Mouse (Mus musculus): ENCODE measurements around the gene Retreg2. TPM values are rescaled to one million over a fixed set of nuclear protein-coding genes. Genes with fewer than 3 reads are reported as not detected.

Gene Retreg2
- 240 and 274 TPM in 2 replicates for total RNA-seq (2014; rRNA removed)
- polyA plus RNA-seq (2015; fragmentation: Nextera tagmentation; extraction: Ambion mirVana), result 124 and 137 TPM in 2 replicates

GRCm38 (mm10) chr1:75142301-75143261 lies at the start of gene Retreg2, which contains the start of gene Cnppd1:
Gene Retreg2 (plus strand): TSS chr1:75142778.
Gene Cnppd1 (minus strand): TSS chr1:75142711.
- Histone ChIP-seq H3K4me2 (ENCODE audit: low read depth, low read length) (peak within 1 kb of the TSS; percentile 97), H3K36me3 (ENCODE audit: insufficient read depth, low read length) (peaks cover 42% of the 10 kb centered on the region), H3K9me3 (ENCODE audit: low read length) (no peaks in the 10 kb centered on the region), H3K27me3 (ENCODE audit: insufficient read depth, low read length) (no peaks in the 10 kb centered on the region), H3K4me3 (ENCODE audit: low read length) (peak within 1 kb of the TSS; percentile 91), H3K27ac (peak within 1 kb of the TSS; percentile 98), H3K4me1 (ENCODE audit: insufficient read depth, low read length) (peaks cover 13% of the 10 kb centered on the region), H3K9ac (replicated peaks; ENCODE audit: low read length) (peak within 1 kb of the TSS; percentile 96)
- TF ChIP-seq CTCF (IDR thresholded peaks at IDR 0.05; ENCODE audit: low read depth), result peak; percentile 60
- DNase-seq (ENCODE audit: low spot score) (peak; percentile 98), ATAC-seq (peak; percentile 86)
- WGBS, result 1% methylated on average over 86 of the region's 91 CpGs

- H3K4me3 ChIP-seq (ENCODE audit: low read length), result no peak overlapping the region
- H3K27ac ChIP-seq, result no peak overlapping the region
- no peaks in the 10 kb centered on the region for H3K36me3 ChIP-seq (ENCODE audit: insufficient read depth, low read length)
- no peak for TF ChIP-seq CTCF (IDR thresholded peaks at IDR 0.05; ENCODE audit: low read depth)
- H3K4me2 ChIP-seq (ENCODE audit: low read depth, low read length), result no peak overlapping the region
- no peak overlapping the region for H3K9ac ChIP-seq (replicated peaks; ENCODE audit: low read length)
- WGBS, result 85% methylated on average over 3 of the region's 3 CpGs
- H3K4me1 ChIP-seq (ENCODE audit: insufficient read depth, low read length), result no peaks in the 10 kb centered on the region; the same call in 1 of the 2 replicates
- DNase-seq (ENCODE audit: low spot score) (no peak), ATAC-seq (no peak)
- no peaks in the 10 kb centered on the region for H3K9me3 ChIP-seq (ENCODE audit: low read length)
- H3K27me3 ChIP-seq (ENCODE audit: insufficient read depth, low read length), result no peaks in the 10 kb centered on the region
Observed at GRCm38 (mm10) chr1:75122211-75122610, 20.4 kb upstream of the Retreg2 start.

- H3K4me1 ChIP-seq (ENCODE audit: insufficient read depth, low read length), result no peaks in the 10 kb centered on the region; the same call in 1 of the 2 replicates
- H3K9me3 ChIP-seq (ENCODE audit: low read length), result no peaks in the 10 kb centered on the region
- H3K27ac ChIP-seq, result peak within 1 kb of the TSS; percentile 93
- peak; percentile 96 for ATAC-seq
- H3K9ac ChIP-seq (replicated peaks; ENCODE audit: low read length), result peak within 1 kb of the TSS; percentile 64
- peak within 1 kb of the TSS; percentile 60 for H3K4me3 ChIP-seq (ENCODE audit: low read length)
- 1% methylated on average over 56 of the region's 56 CpGs for WGBS
- H3K36me3 ChIP-seq (ENCODE audit: insufficient read depth, low read length), result no peaks in the 10 kb centered on the region
- peak; percentile 82 for TF ChIP-seq CTCF (IDR thresholded peaks at IDR 0.05; ENCODE audit: low read depth)
- H3K4me2 ChIP-seq (ENCODE audit: low read depth, low read length), result peak within 1 kb of the TSS; percentile 64
- no peaks in the 10 kb centered on the region for H3K27me3 ChIP-seq (ENCODE audit: insufficient read depth, low read length)
- peak; percentile 98 for DNase-seq (ENCODE audit: low spot score)
Observed at GRCm38 (mm10) chr1:75124346-75125321, 17.9 kb upstream of the Retreg2 start, which contains the start of gene Nhej1. Gene Nhej1 (minus strand): TSS chr1:75125200.

- no peak for ATAC-seq
- peak overlapping the region; percentile 64; the same call in 1 of the 2 replicates for H3K9ac ChIP-seq (replicated peaks; ENCODE audit: low read length)
- H3K9me3 ChIP-seq (ENCODE audit: low read length), result no peaks in the 10 kb centered on the region
- no peak for TF ChIP-seq CTCF (IDR thresholded peaks at IDR 0.05; ENCODE audit: low read depth)
- no peaks in the 10 kb centered on the region for H3K36me3 ChIP-seq (ENCODE audit: insufficient read depth, low read length)
- peak overlapping the region; percentile 93 for H3K27ac ChIP-seq
- peak overlapping the region; percentile 64 for H3K4me2 ChIP-seq (ENCODE audit: low read depth, low read length)
- no peak for DNase-seq (ENCODE audit: low spot score)
- H3K4me1 ChIP-seq (ENCODE audit: insufficient read depth, low read length), result no peaks in the 10 kb centered on the region; the same call in 1 of the 2 replicates
- no peaks in the 10 kb centered on the region for H3K27me3 ChIP-seq (ENCODE audit: insufficient read depth, low read length)
- WGBS, result 40% methylated on average over 5 of the region's 5 CpGs
- peak overlapping the region; percentile 60 for H3K4me3 ChIP-seq (ENCODE audit: low read length)
Observed at GRCm38 (mm10) chr1:75125418-75125817, 17.2 kb upstream of the Retreg2 start.

GRCm38 (mm10) chr1:75128641-75129040 lies 13.9 kb upstream of the Retreg2 start:
- no peak for TF ChIP-seq CTCF (IDR thresholded peaks at IDR 0.05; ENCODE audit: low read depth)
- Histone ChIP-seq H3K36me3 (ENCODE audit: insufficient read depth, low read length) (no peaks in the 10 kb centered on the region), H3K9me3 (ENCODE audit: low read length) (no peaks in the 10 kb centered on the region), H3K27me3 (ENCODE audit: insufficient read depth, low read length) (no peaks in the 10 kb centered on the region), H3K4me3 (ENCODE audit: low read length) (no peak overlapping the region), H3K4me1 (ENCODE audit: insufficient read depth, low read length) (no peaks in the 10 kb centered on the region; the same call in 1 of the 2 replicates), H3K27ac (no peak overlapping the region), H3K9ac (replicated peaks; ENCODE audit: low read length) (no peak overlapping the region), H3K4me2 (ENCODE audit: low read depth, low read length) (no peak overlapping the region)
- ATAC-seq (no peak), DNase-seq (ENCODE audit: low spot score) (no peak)
- WGBS, result 81% methylated on average over 3 of the region's 3 CpGs

Data from hindbrain, postnatal 0 days (tissue).